Mouse (Mus musculus) heart, embryonic 14.5 days (tissue): Measurements from ENCODE around the gene Ugt8a. TPM values are rescaled to one million over a fixed set of nuclear protein-coding genes. Genes with fewer than 3 reads are reported as not detected.

ENCODE experiments used
- ATAC-seq: fragments of 200-750 bp; cut with Nextera tagmentation; 2 replicates; pipeline ENCODE4 v1.8.0; 2017; ENCODE audit warnings: low read depth, moderate TSS enrichment; ENCODE audit not compliant: insufficient number of reproducible peaks, insufficient read depth, low FRiP score
- H3K27ac ChIP-seq, 2 experiments: fragments of 200-500 bp in 1 of 2; fragments of 300-500 bp in 1 of 2; sonication (generic) in 1 of 2; replicated peaks in 1 of 2; 2 replicates each; pipeline ENCODE4 v1.5.1; 2012 to 2014; ENCODE audit warnings: low read depth in 2 of 2, low read length in 2 of 2, control low read depth in 1 of 2, mild to moderate bottlenecking in 1 of 2, mixed read lengths in 1 of 2; ENCODE audit not compliant: control insufficient read depth in 1 of 2, insufficient read depth in 1 of 2
- H3K27me3 ChIP-seq: fragments of 300-500 bp; sonication (generic); 2 replicates; pipeline ENCODE4 v1.6.1; 2014; ENCODE audit warnings: mild to moderate bottlenecking, low read length, control low read depth; ENCODE audit not compliant: control insufficient read depth, insufficient read depth
- H3K36me3 ChIP-seq: fragments of 300-500 bp; sonication (generic); 2 replicates; pipeline ENCODE4 v1.6.1; 2014; ENCODE audit warnings: mild to moderate bottlenecking, control low read depth, low read length, mixed read lengths; ENCODE audit not compliant: control insufficient read depth, insufficient read depth
- H3K4me1 ChIP-seq, 2 experiments: fragments of 200-500 bp in 1 of 2; fragments of 300-500 bp in 1 of 2; sonication (generic) in 1 of 2; 2 replicates each; pipeline ENCODE4 v1.6.1; 2012 to 2014; ENCODE audit warnings: low read length in 2 of 2, control low read depth in 1 of 2, mixed read lengths in 1 of 2; ENCODE audit not compliant: control insufficient read depth in 2 of 2, insufficient read depth in 2 of 2
- H3K4me2 ChIP-seq: fragments of 300-500 bp; sonication (generic); 2 replicates; pipeline ENCODE4 v1.6.1; 2014; ENCODE audit warnings: mild to moderate bottlenecking, low read length
- H3K4me3 ChIP-seq, 2 experiments: fragments of 200-500 bp in 1 of 2; fragments of 300-500 bp in 1 of 2; sonication (generic) in 1 of 2; 2 replicates each; pipeline ENCODE4 v1.5.1; 2012 to 2014; ENCODE audit warnings: low read length in 2 of 2, mild to moderate bottlenecking in 2 of 2, control low read depth in 1 of 2, low read depth in 1 of 2, moderate library complexity in 1 of 2; ENCODE audit not compliant: control insufficient read depth in 1 of 2, insufficient read depth in 1 of 2
- H3K9ac ChIP-seq: fragments of 300-500 bp; sonication (generic); 2 replicates; pipeline ENCODE4 v1.6.1; 2014; ENCODE audit warnings: mild to moderate bottlenecking, low read length
- H3K9me3 ChIP-seq: fragments of 300-500 bp; sonication (generic); 2 replicates; pipeline ENCODE4 v1.6.1; 2016; ENCODE audit warnings: low read length, control low read depth; ENCODE audit not compliant: control insufficient read depth
- WGBS: fragments of 180-500 bp; shearing (Covaris S2); extraction: QIAGEN DNeasy Blood & Tissue Kit; methylation state at CpG from one replicate; pipeline ENCODE4 v1.1.7; 2014; 5-methylcytosine and 5-hydroxymethylcytosine counted together
- polyA plus RNA-seq: library from polyadenylated mRNA; unstranded; fragments of >200 nt; fragmentation: Nextera tagmentation; extraction: Ambion mirVana; gene quantifications from 2 replicates; pipeline ENCODE4 v1.2.1, GENCODE M21; 2014

Ugt8a gene
- polyA plus RNA-seq, 1 experiment from 2014 or later, result 0.07 TPM

DNA sequence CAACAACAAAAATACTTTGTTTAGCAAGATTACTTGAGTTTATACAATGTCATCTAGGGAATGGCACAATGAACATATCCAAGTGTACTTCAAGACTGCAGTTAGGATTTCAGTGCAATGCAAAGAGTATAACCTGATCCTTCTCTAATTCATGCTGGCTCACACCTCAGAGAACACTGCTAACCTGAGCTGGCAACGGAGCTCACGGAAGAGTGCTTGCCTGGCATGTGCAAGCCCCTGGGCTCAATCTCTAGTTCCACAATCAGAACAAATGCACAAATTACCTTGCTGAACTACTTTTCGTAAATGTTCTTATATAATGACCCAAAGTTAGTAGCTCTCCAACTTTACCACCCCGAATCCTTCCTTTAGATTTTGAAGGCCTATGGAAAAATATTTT, 68.5 kb downstream of the Ugt8a start:
- Histone ChIP-seq H3K27me3 (no peaks in the 10 kb centered on the region), H3K36me3 (no peaks in the 10 kb centered on the region), H3K4me1 (no peaks in the 10 kb centered on the region), H3K4me2 (no peak overlapping the region), H3K4me3 (no peak overlapping the region), H3K9me3 (no peaks in the 10 kb centered on the region), H3K9ac (no peak overlapping the region), H3K27ac (no peak overlapping the region)
- ATAC-seq, result no peak
- WGBS, result 82% methylated on average over 4 of the region's 4 CpGs

GRCm38 (mm10) chr3:125861601-125862000, 76.8 kb downstream of the Ugt8a start:
- H3K36me3 ChIP-seq, result no peaks in the 10 kb centered on the region
- WGBS, result 52% methylated on average over 3 of the region's 3 CpGs
- no peak overlapping the region for H3K4me3 ChIP-seq
- ATAC-seq, result no peak
- H3K4me2 ChIP-seq, result no peak overlapping the region
- H3K27ac ChIP-seq, result no peak overlapping the region
- H3K9me3 ChIP-seq, result no peaks in the 10 kb centered on the region
- H3K9ac ChIP-seq, result no peak overlapping the region
- no peaks in the 10 kb centered on the region for H3K4me1 ChIP-seq
- no peaks in the 10 kb centered on the region for H3K27me3 ChIP-seq

DNA sequence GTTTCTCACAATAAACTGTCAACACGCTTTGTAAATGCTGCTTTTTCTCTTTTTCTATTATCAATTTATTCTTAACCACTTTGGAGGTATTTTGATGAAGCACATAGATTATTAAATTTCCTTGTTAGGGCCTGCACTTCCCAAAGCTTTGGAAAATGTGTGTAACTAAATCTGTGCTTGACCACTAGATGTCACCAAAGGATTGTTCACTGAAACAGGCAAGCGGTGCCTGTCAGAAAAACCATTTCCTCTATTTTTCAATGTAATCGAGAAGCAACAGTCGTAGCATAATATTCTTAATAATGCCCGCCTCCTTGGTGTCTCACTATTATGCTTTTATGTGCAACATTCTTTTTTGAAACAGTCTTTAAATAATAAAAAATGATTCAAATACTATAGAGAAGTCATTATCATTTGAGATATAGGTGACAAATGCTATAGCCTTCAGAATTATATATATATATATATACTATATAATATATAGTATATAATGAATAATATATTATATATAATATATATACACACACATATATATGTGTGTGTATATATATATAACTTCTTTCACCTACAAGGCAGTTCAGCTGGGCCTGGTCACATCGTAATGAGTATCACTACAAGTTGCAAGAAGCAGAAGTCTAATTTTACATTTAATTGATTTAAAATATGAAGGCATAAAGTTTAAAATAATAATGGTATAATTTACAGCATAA, 89.1 kb downstream of the Ugt8a start:
- Histone ChIP-seq H3K4me2 (no peak overlapping the region), H3K9ac (no peak overlapping the region), H3K9me3 (no peaks in the 10 kb centered on the region), H3K4me1 (no peaks in the 10 kb centered on the region), H3K36me3 (no peaks in the 10 kb centered on the region), H3K27me3 (no peaks in the 10 kb centered on the region), H3K27ac (no peak overlapping the region), H3K4me3 (no peak overlapping the region)
- no peak for ATAC-seq
- WGBS, result 27% methylated on average over 6 of the region's 6 CpGs

GRCm38 (mm10) chr3:125828051-125828450, 110.4 kb downstream of the Ugt8a start:
- Histone ChIP-seq H3K4me2 (no peak overlapping the region), H3K4me1 (no peaks in the 10 kb centered on the region), H3K4me3 (no peak overlapping the region), H3K27me3 (no peaks in the 10 kb centered on the region), H3K27ac (no peak overlapping the region), H3K36me3 (no peaks in the 10 kb centered on the region), H3K9ac (no peak overlapping the region), H3K9me3 (no peaks in the 10 kb centered on the region)
- no peak for ATAC-seq
- 40% methylated on average over 4 of the region's 4 CpGs for WGBS

- Histone ChIP-seq H3K9me3 (no peaks in the 10 kb centered on the region), H3K4me3 (no peak overlapping the region), H3K36me3 (no peaks in the 10 kb centered on the region), H3K4me1 (no peaks in the 10 kb centered on the region), H3K27me3 (no peaks in the 10 kb centered on the region), H3K27ac (no peak overlapping the region), H3K4me2 (no peak overlapping the region), H3K9ac (no peak overlapping the region)
- no peak for ATAC-seq
- WGBS, result 75% methylated on average over 4 of the region's 4 CpGs
Observed at GRCm38 (mm10) chr3:125827256-125827655, 111.2 kb downstream of the Ugt8a start.

DNA sequence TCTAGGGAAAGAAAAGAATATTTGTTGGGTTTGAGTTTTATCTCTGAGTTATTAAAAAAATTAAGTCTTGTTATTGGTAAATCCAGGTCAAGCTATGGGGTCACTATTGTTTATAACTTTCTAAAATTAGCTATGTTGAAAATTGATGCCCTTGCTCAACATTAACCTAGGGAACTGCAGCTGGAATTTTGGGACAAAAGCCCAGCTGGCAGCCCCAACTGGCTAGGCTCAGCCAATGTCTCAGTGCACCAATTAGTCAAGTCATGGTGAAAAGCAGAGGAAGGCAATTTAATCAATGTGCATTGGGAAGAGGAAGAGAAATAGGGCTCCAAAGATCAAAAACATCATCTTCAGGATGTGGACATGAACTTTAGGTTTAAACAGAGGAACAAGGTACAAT, 118.7 kb downstream of the Ugt8a start:
- H3K27ac ChIP-seq, result no peak overlapping the region
- no peak overlapping the region for H3K4me2 ChIP-seq
- no peaks in the 10 kb centered on the region for H3K9me3 ChIP-seq
- no peak for ATAC-seq
- no peaks in the 10 kb centered on the region for H3K27me3 ChIP-seq
- H3K4me3 ChIP-seq, result no peak overlapping the region
- H3K4me1 ChIP-seq, result no peaks in the 10 kb centered on the region
- no peaks in the 10 kb centered on the region for H3K36me3 ChIP-seq
- no peak overlapping the region for H3K9ac ChIP-seq
